Comparison of ENCODE assay signal across 10 mouse cellular contexts in the genomic region with DNA sequence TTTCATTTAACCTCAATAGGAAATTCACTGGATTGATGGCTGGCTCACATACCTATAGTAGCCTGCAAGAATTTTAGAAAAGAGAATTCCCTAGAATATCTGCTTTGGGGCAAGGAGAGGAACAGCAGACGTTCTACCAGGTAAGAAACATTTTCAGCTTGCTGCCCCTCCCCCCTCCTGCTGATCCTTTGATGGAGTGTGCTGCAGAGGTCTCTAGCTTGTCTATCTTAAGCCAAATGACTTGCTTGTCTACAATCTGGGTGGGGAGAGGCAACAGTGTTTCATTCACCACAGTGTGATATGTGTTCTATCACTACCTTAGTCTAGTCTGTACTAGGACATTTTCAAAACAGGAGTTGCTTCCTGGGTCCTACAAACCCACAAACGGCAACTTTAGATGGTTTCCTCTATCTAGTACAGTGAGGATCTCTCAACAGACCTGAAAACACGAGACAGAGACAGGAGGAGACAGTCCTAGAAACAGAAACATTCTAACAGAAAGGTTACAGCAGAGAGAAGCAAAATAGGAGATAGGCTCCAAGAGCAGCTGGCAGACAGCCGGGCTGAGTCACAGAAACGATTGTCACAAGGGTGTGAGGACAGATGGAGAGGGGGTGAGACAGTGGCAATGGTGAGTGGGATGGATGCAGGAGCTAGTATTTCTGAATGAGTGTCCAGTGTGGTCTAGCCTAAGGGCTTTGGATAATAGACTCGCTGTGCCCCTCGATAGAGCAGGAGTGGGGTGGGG. TPM values are rescaled to one million over a fixed set of nuclear protein-coding genes. Genes with fewer than 3 reads are reported as not detected.
DNase-seq lines count a peak whose midpoint lies in the region; ATAC-seq and TF ChIP-seq lines count a peak whose summit lies in the region.
"Had no signal": no experiment of that assay in that cellular context is flagged by ENCODE, and none has a peak within 500 bp of the region (broad histone marks: within the 10 kb centered on the region; RNA-seq: fewer than 3 reads in every experiment).

No protein-coding gene starts in this region.

- no peak overlapping the region for H3K4me3 ChIP-seq in kidney, embryonic 16.5 days (ENCODE audit: low read length)
- H3K4me3 ChIP-seq: limb, embryonic 13.5 days had no signal

- no peak for TF ChIP-seq CTCF in brain, embryonic 14.5 days (IDR thresholded peaks at IDR 0.05; ENCODE audit: borderline replicate concordance, extremely low read depth, insufficient read depth, insufficient read length)

- no peaks in the 10 kb centered on the region for H3K36me3 ChIP-seq in kidney, embryonic 16.5 days (ENCODE audit: insufficient read depth, low read length)
- H3K36me3 ChIP-seq: limb, embryonic 13.5 days had no signal

- no peak overlapping the region for H3K9ac ChIP-seq in kidney, embryonic 16.5 days (replicated peaks; ENCODE audit: low read length)
- H3K9ac ChIP-seq: limb, embryonic 13.5 days had no signal

- H3K4me1 ChIP-seq in kidney, embryonic 16.5 days (ENCODE audit: insufficient read depth, low read length), result no peaks in the 10 kb centered on the region
- H3K4me1 ChIP-seq: limb, embryonic 13.5 days had no signal

- peak; percentile 17 for DNase-seq in gastrocnemius, adult 18-20 months (ENCODE audit: low spot score)
- DNase-seq in gastrocnemius, postnatal 25 days, result no peak
- DNase-seq in brain, embryonic 14.5 days (ENCODE audit: low read depth), result peak; percentile 78
- peak; percentile 54 to 77 for DNase-seq in heart, adult 18-20 months
- DNase-seq in layer of hippocampus, adult 11-12 months (ENCODE audit: low spot score), result peak; percentile 84
- peak; percentile 89 to 92 for DNase-seq in right cerebral cortex, adult 2 months (ENCODE audit: low spot score in 2 of 2)
- DNase-seq in spleen, adult 12 weeks (ENCODE audit: low spot score), result no peak

- no peak for TF ChIP-seq POLR2A in brain, embryonic 14.5 days (IDR thresholded peaks at IDR 0.05; ENCODE audit: borderline replicate concordance, extremely low read depth, insufficient read depth, insufficient read length, poor library complexity, severe bottlenecking)

- no peak overlapping the region for H3K27ac ChIP-seq in kidney, embryonic 16.5 days (ENCODE audit: low read length)
- H3K27ac ChIP-seq: limb, embryonic 13.5 days had no signal

- WGBS in kidney, embryonic 16.5 days, result 52% methylated on average over 7 of the region's 7 CpGs

- no peak overlapping the region for H3K4me2 ChIP-seq in kidney, embryonic 16.5 days (replicated peaks; ENCODE audit: low read depth, low read length)
- H3K4me2 ChIP-seq: limb, embryonic 13.5 days had no signal

- ATAC-seq in kidney, embryonic 16.5 days (ENCODE audit: low FRiP score, low TSS enrichment), result no peak

- no peaks in the 10 kb centered on the region for H3K27me3 ChIP-seq in kidney, embryonic 16.5 days (ENCODE audit: insufficient read depth, low read length)
- H3K27me3 ChIP-seq: limb, embryonic 13.5 days had no signal

- no peaks in the 10 kb centered on the region for H3K9me3 ChIP-seq in kidney, embryonic 16.5 days (ENCODE audit: low read length)
- H3K9me3 ChIP-seq: limb, embryonic 13.5 days had no signal

RNA-seq across cellular contexts. Expression of a gene that starts 41.2 kb away (rescaled TPM):
- total RNA-seq in gastrocnemius, adult 18-20 months (2021), result under 1 TPM; 0.18 to 0.38 TPM
- under 1 TPM in 1 of 2 experiments, not detected in 1; 0.33 TPM for total RNA-seq in gastrocnemius, postnatal 25 days (2021)
- polyA plus RNA-seq in brain, embryonic 14.5 days (2012; rRNA removed), result 0.38 and 0.55 TPM in 2 replicates
- under 1 TPM; 0.17 to 0.31 TPM for total RNA-seq in heart, adult 18-20 months (2021)
- polyA plus RNA-seq in kidney, embryonic 16.5 days (2015; fragmentation: Nextera tagmentation; extraction: Ambion mirVana), result 2.2 and 2.7 TPM in 2 replicates
- polyA plus RNA-seq: small intestine, adult 2 months had no signal

Comparison
In these comparisons a context has a peak if more than half of its experiments do, and no peak if none do; other contexts are left out.
1. DNase-seq: peak in gastrocnemius, adult 18-20 months (single experiment), brain, embryonic 14.5 days (single experiment), heart, adult 18-20 months (2 of 2), layer of hippocampus, adult 11-12 months (single experiment) and right cerebral cortex, adult 2 months (2 of 2); none in gastrocnemius, postnatal 25 days (single experiment) and spleen, adult 12 weeks (single experiment).